Comparison of ENCODE assay signal across 9 mouse cellular contexts in the genomic region with DNA sequence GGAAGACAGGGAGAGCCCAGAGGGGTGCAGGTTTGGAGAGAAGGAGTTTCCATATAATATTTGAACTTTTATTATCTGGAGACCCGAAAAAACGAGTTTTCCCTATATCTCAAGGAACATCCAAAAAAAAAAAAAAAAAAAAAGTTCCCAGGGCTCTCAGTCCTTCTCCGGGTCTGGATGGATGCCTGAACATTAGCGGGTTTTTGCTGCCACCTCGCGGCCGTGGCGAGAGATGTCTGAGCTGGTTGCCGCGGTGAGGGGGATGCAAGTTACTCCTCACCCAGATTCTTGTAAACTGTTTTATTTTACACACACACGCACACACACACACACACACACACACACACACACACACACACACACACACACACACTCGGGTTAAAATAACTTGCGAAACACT. TPM values are rescaled to one million over a fixed set of nuclear protein-coding genes. Genes with fewer than 3 reads are reported as not detected.
DNase-seq lines count a peak whose midpoint lies in the region; ATAC-seq lines count a peak whose summit lies in the region.
"Had no signal": no experiment of that assay in that cellular context is flagged by ENCODE, and none has a peak within 500 bp of the region (broad histone marks: within the 10 kb centered on the region; RNA-seq: fewer than 3 reads in every experiment).

No protein-coding gene starts in this region.

- no peak for ATAC-seq in midbrain, embryonic 15.5 days (replicated peaks)
- peak; percentile 73; the same call in 1 of the 2 replicates for ATAC-seq in forebrain, embryonic 14.5 days
- ATAC-seq in hindbrain, embryonic 16.5 days, result peak; percentile 72; the same call in 1 of the 2 replicates
- no peak for ATAC-seq in neural tube, embryonic 11.5 days (ENCODE audit: insufficient read depth, low FRiP score, low TSS enrichment)

- DNase-seq in midbrain, embryonic 10.5 days (ENCODE audit: low spot score), result peak; percentile 84
- peak; percentile 77 for DNase-seq in brain, adult 2 months (ENCODE audit: low read depth, low spot score)
- DNase-seq in forebrain, embryonic 14.5 days (ENCODE audit: low spot score), result peak; percentile 86
- peak; percentile 27 to 81 for DNase-seq in left cerebral cortex, adult 8-10 months (ENCODE audit: low spot score in 2 of 2)
- DNase-seq in neural tube, embryonic 11.5 days (ENCODE audit: low spot score), result peak; percentile 86
- peak; percentile 42 for DNase-seq in thymus, postnatal 0 days (ENCODE audit: low spot score)

- no peak overlapping the region for H3K4me3 ChIP-seq in midbrain, embryonic 10.5 days
- H3K4me3 ChIP-seq in midbrain, embryonic 15.5 days, result no peak overlapping the region
- H3K4me3 ChIP-seq in forebrain, embryonic 14.5 days (ENCODE audit: low read depth, low read length), result no peak overlapping the region
- no peak overlapping the region for H3K4me3 ChIP-seq in hindbrain, embryonic 16.5 days (ENCODE audit: low read length)
- H3K4me3 ChIP-seq in neural tube, embryonic 11.5 days (ENCODE audit: low read depth, low read length), result no peak overlapping the region
- H3K4me3 ChIP-seq: erythroblast, embryonic 14.5 days had no signal

- no peaks in the 10 kb centered on the region for H3K9me3 ChIP-seq in midbrain, embryonic 10.5 days (replicated peaks)
- no peaks in the 10 kb centered on the region for H3K9me3 ChIP-seq in midbrain, embryonic 15.5 days
- H3K9me3 ChIP-seq in forebrain, embryonic 14.5 days (replicated peaks; ENCODE audit: control insufficient read depth, low read length), result no peaks in the 10 kb centered on the region
- H3K9me3 ChIP-seq in hindbrain, embryonic 16.5 days (ENCODE audit: control insufficient read depth, low read length), result no peaks in the 10 kb centered on the region
- H3K9me3 ChIP-seq in neural tube, embryonic 11.5 days (ENCODE audit: control insufficient read depth, low read length), result no peaks in the 10 kb centered on the region

- 4% methylated on average over 13 of the region's 13 CpGs for WGBS in midbrain, embryonic 10.5 days
- 2% methylated on average over 13 of the region's 13 CpGs for WGBS in midbrain, embryonic 15.5 days
- WGBS in forebrain, embryonic 14.5 days, result 2% methylated on average over 13 of the region's 13 CpGs
- WGBS in hindbrain, embryonic 16.5 days, result 2% methylated on average over 13 of the region's 13 CpGs
- under 1% methylated on average over 13 of the region's 13 CpGs for WGBS in neural tube, embryonic 11.5 days

- H3K27me3 ChIP-seq in midbrain, embryonic 10.5 days (ENCODE audit: low read depth, poor library complexity, severe bottlenecking), result peaks cover 78% of the 10 kb centered on the region
- H3K27me3 ChIP-seq in midbrain, embryonic 15.5 days (replicated peaks), result peaks cover 62% of the 10 kb centered on the region
- peaks cover 12% of the 10 kb centered on the region for H3K27me3 ChIP-seq in forebrain, embryonic 14.5 days (replicated peaks; ENCODE audit: control insufficient read depth, insufficient read depth, low read length)
- H3K27me3 ChIP-seq in hindbrain, embryonic 16.5 days (replicated peaks; ENCODE audit: control insufficient read depth, insufficient read depth, low read length), result peaks cover 48% of the 10 kb centered on the region
- peaks cover 57% of the 10 kb centered on the region for H3K27me3 ChIP-seq in neural tube, embryonic 11.5 days (ENCODE audit: control insufficient read depth, insufficient read depth, low read length)

- no peak overlapping the region for H3K4me2 ChIP-seq in midbrain, embryonic 15.5 days
- no peak overlapping the region for H3K4me2 ChIP-seq in forebrain, embryonic 14.5 days (ENCODE audit: low read length)
- H3K4me2 ChIP-seq in hindbrain, embryonic 16.5 days (ENCODE audit: low read length), result no peak overlapping the region
- no peak overlapping the region for H3K4me2 ChIP-seq in neural tube, embryonic 11.5 days (ENCODE audit: low read depth)

- H3K36me3 ChIP-seq in midbrain, embryonic 10.5 days, result no peaks in the 10 kb centered on the region
- no peaks in the 10 kb centered on the region for H3K36me3 ChIP-seq in midbrain, embryonic 15.5 days (replicated peaks)
- no peaks in the 10 kb centered on the region for H3K36me3 ChIP-seq in forebrain, embryonic 14.5 days (ENCODE audit: control insufficient read depth, insufficient read depth, low read length)
- H3K36me3 ChIP-seq in hindbrain, embryonic 16.5 days (ENCODE audit: control insufficient read depth, insufficient read depth, low read length), result no peaks in the 10 kb centered on the region
- no peaks in the 10 kb centered on the region for H3K36me3 ChIP-seq in neural tube, embryonic 11.5 days (ENCODE audit: control insufficient read depth, insufficient read depth, low read length)

- peaks cover 25% of the 10 kb centered on the region for H3K4me1 ChIP-seq in midbrain, embryonic 10.5 days
- H3K4me1 ChIP-seq in midbrain, embryonic 15.5 days, result no peaks in the 10 kb centered on the region
- H3K4me1 ChIP-seq in forebrain, embryonic 14.5 days (ENCODE audit: control insufficient read depth, insufficient read depth, low read length), result no peaks in the 10 kb centered on the region
- H3K4me1 ChIP-seq in hindbrain, embryonic 16.5 days (ENCODE audit: control insufficient read depth, insufficient read depth, low read depth, low read length), result no peaks in the 10 kb centered on the region
- no peaks in the 10 kb centered on the region for H3K4me1 ChIP-seq in neural tube, embryonic 11.5 days (ENCODE audit: control insufficient read depth, insufficient read depth, low read length)

- no peak overlapping the region for H3K27ac ChIP-seq in midbrain, embryonic 10.5 days (replicated peaks)
- H3K27ac ChIP-seq in midbrain, embryonic 15.5 days, result no peak overlapping the region
- H3K27ac ChIP-seq in forebrain, embryonic 14.5 days (ENCODE audit: low read depth, low read length), result no peak overlapping the region
- H3K27ac ChIP-seq in hindbrain, embryonic 16.5 days (ENCODE audit: low read depth, low read length), result no peak overlapping the region
- no peak overlapping the region for H3K27ac ChIP-seq in neural tube, embryonic 11.5 days (ENCODE audit: low read depth, low read length)

- no peak overlapping the region for H3K9ac ChIP-seq in midbrain, embryonic 15.5 days
- no peak overlapping the region for H3K9ac ChIP-seq in forebrain, embryonic 14.5 days (ENCODE audit: low read length)
- H3K9ac ChIP-seq in hindbrain, embryonic 16.5 days (ENCODE audit: low read depth, low read length), result no peak overlapping the region
- H3K9ac ChIP-seq in neural tube, embryonic 11.5 days (ENCODE audit: low read length), result no peak overlapping the region

RNA-seq across cellular contexts. Expression of a gene that starts 20.2 kb away (rescaled TPM):
- 4.0 and 7.9 TPM in 2 replicates for polyA plus RNA-seq in midbrain, embryonic 10.5 days (2016; fragmentation: Nextera tagmentation; extraction: Ambion mirVana)
- polyA plus RNA-seq in midbrain, embryonic 15.5 days (2015; fragmentation: Nextera tagmentation; extraction: Ambion mirVana), result 30.2 and 30.4 TPM in 2 replicates
- 11.3 and 15.0 TPM in 2 replicates for polyA plus RNA-seq in forebrain, embryonic 14.5 days (2014; fragmentation: Nextera tagmentation; extraction: Ambion mirVana)
- 0.06 and 2.1 TPM in 2 replicates for polyA plus RNA-seq in hindbrain, embryonic 16.5 days (2015; fragmentation: Nextera tagmentation; extraction: Ambion mirVana)
- total RNA-seq in left cerebral cortex, adult 8-10 months (2022), result 10 to 100 TPM; 11.3 to 16.9 (median 12.1) TPM
- polyA plus RNA-seq in neural tube, embryonic 11.5 days (2014; fragmentation: Nextera tagmentation; extraction: Ambion mirVana), result 0.13 and 0.19 TPM in 2 replicates
- polyA plus RNA-seq in thymus, postnatal 0 days (2015; fragmentation: Nextera tagmentation; extraction: Ambion mirVana), result 0.07 TPM in 1 of 2 replicates, not detected in the other
- polyA plus RNA-seq: erythroblast, embryonic 14.5 days had no signal

RNA-seq across cellular contexts. Expression of a gene that starts 54.5 kb away (rescaled TPM):
- 1.6 and 3.0 TPM in 2 replicates for polyA plus RNA-seq in midbrain, embryonic 10.5 days (2016; fragmentation: Nextera tagmentation; extraction: Ambion mirVana)
- polyA plus RNA-seq in midbrain, embryonic 15.5 days (2015; fragmentation: Nextera tagmentation; extraction: Ambion mirVana), result 0.27 and 0.49 TPM in 2 replicates
- 0.23 TPM in 2 replicates for polyA plus RNA-seq in forebrain, embryonic 14.5 days (2014; fragmentation: Nextera tagmentation; extraction: Ambion mirVana)
- 0.36 and 0.51 TPM in 2 replicates for polyA plus RNA-seq in hindbrain, embryonic 16.5 days (2015; fragmentation: Nextera tagmentation; extraction: Ambion mirVana)
- total RNA-seq in left cerebral cortex, adult 8-10 months (2022), result under 1 TPM; 0.63 to 0.98 (median 0.76) TPM
- 1.5 and 2.1 TPM in 2 replicates for polyA plus RNA-seq in neural tube, embryonic 11.5 days (2014; fragmentation: Nextera tagmentation; extraction: Ambion mirVana)
- 4.7 and 5.4 TPM in 2 replicates for polyA plus RNA-seq in thymus, postnatal 0 days (2015; fragmentation: Nextera tagmentation; extraction: Ambion mirVana)
- polyA plus RNA-seq: erythroblast, embryonic 14.5 days had no signal

Comparison
In these comparisons a context has a peak if more than half of its experiments do, and no peak if none do; other contexts are left out.
1. ATAC-seq: peak in forebrain, embryonic 14.5 days (single experiment) and hindbrain, embryonic 16.5 days (single experiment); none in midbrain, embryonic 15.5 days (single experiment) and neural tube, embryonic 11.5 days (single experiment).
2. Peak in every context shown above with its lines, with median percentiles within 50 percentile points of each other: DNase-seq.